Mouse (Mus musculus) heart, postnatal 0 days (tissue): ENCODE results near the gene Sohlh2.

Experiments used
- CTCF ChIP-seq: IDR thresholded peaks from 2 replicates; pipeline ENCODE4 v1.5.1; 2016; ENCODE audit warnings: antibody characterized with exemption, control low read depth, low read depth
- EP300 ChIP-seq: IDR thresholded peaks from 2 replicates; pipeline ENCODE4 v1.6.1; 2016; ENCODE audit warnings: antibody characterized with exemption, low read depth

- TF ChIP-seq CTCF (no peak), EP300 (no peak)
Observed at GRCm38 (mm10) chr3:55194792-55195191, 13.0 kb downstream of the Sohlh2 start.
